Mouse (Mus musculus): ENCODE measurements around the gene Tti1. TPM values are rescaled to one million over a fixed set of nuclear protein-coding genes. Genes with fewer than 3 reads are reported as not detected.

The Tti1 gene
- total RNA-seq, 2 experiments from 2014 or later, result 16.0 to 17.2 TPM

- DNase-seq (ENCODE audit: extremely low spot score in 1 of 2, low spot score in 2 of 2), result peak in 1 of 2 experiments; percentile 44
These were observed 19.7 kb upstream of the Tti1 start for GRCm38 (mm10) chr2:158047903-158048302.

DNA sequence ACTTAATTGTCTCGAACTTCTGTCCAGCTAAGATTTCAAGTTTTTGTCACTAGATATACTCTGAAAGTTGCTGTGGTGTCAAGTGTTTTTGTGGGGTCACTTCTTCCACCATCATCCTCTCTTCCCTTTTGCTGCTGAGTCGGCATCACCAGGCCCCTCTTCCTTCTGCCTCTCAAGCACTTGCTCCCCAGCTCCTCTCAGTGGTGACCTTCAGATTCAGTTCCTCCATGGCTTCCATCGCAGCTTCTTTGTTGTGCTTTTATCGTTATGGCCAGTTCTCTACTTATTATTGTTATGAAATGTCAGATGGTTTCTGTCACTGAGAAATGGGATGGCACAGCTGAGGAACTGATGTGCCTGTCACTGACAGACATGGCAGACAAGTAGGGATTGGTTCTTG is 18.0 kb upstream of the Tti1 start:
- no peak for DNase-seq (ENCODE audit: extremely low spot score in 1 of 2, low spot score in 2 of 2)
- intact Hi-C loops (cut with DNase I), result no loop called here

More at GRCm38 (mm10) chr2:158047903-158048302, 19.7 kb upstream of the Tti1 start:
- intact Hi-C loops (cut with DNase I), result no loop called here

GRCm38 (mm10) chr2:158043504-158043903 is 15.3 kb upstream of the Tti1 start:
- intact Hi-C loops (cut with DNase I), result no loop called here
- DNase-seq (ENCODE audit: extremely low spot score in 1 of 2, low spot score in 2 of 2), result no peak

GRCm38 (mm10) chr2:158040396-158040795 is 12.2 kb upstream of the Tti1 start:
- DNase-seq (ENCODE audit: extremely low spot score in 1 of 2, low spot score in 2 of 2), result no peak
- intact Hi-C loops (cut with DNase I), result no loop called here

- DNase-seq (ENCODE audit: extremely low spot score in 1 of 2, low spot score in 2 of 2), result no peak
- intact Hi-C loops (cut with DNase I), result no loop called here
These were observed 11.4 kb upstream of the Tti1 start for GRCm38 (mm10) chr2:158039662-158040061.

- no peak for DNase-seq (ENCODE audit: extremely low spot score in 1 of 2, low spot score in 2 of 2)
- intact Hi-C loops (cut with DNase I), result no loop called here
These were observed 9.3 kb upstream of the Tti1 start for GRCm38 (mm10) chr2:158037571-158037970.

DNA sequence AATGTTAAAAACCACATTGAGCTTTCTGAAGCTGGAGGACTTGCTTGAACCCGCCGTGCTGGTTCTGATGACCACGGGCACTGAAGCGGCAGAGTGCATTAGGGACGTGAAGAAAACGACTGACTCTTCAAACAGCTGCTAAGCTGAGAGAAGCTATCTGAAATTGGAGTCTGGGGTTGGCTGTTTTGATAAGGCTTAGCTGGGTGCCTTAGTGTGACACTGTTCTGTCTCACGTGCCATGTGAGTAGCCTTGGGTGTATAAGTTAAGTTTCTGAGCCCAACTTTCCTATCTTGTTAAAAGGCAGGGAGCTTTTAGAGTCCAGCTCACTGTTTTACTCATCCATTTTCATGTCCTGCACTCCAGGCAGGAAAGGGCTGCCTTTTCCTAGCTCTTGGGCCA is 8.7 kb upstream of the Tti1 start:
- intact Hi-C loops (cut with DNase I), result no loop called here
- DNase-seq (ENCODE audit: extremely low spot score in 1 of 2, low spot score in 2 of 2), result no peak

DNA sequence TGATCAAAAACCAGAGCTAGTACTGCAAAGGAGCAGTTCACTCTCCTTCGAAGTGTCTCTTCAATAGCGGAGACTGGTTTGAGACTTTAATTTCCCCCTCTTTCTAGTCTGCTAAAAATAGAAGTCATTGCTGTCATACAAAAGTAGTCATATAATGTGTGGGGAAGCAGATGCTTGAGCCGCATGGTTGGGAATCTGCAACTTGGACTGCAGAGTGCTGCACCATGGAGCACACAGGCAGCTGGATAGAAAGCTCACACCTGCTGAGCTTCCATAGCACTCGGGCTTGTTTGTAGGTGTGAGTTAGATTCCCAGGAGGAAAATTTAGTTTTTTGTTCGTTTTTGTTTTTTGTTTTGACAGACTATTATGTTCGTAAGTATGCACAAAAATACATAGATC is 8.2 kb upstream of the Tti1 start:
- intact Hi-C loops (cut with DNase I), result no loop called here
- no peak for DNase-seq (ENCODE audit: extremely low spot score in 1 of 2, low spot score in 2 of 2)

DNA sequence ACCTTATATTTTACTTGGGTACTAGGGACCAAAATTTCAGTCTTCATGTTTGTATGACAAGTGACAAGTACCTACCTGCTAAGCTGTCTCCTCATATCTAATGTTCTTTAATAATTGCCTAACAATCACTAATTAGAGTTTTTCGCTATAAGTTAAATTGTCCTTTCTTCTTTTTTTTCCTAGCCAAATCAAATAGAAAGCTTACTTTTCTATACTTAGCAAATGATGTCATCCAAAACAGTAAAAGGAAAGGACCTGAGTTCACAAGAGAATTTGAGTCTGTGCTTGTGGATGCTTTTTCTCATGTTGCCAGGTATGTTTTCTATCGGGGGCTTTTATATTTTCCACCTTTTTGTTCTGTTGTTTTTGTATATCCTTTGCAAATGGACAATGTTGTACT is 7.6 kb upstream of the Tti1 start:
- intact Hi-C loops (cut with DNase I), result no loop called here
- DNase-seq (ENCODE audit: extremely low spot score in 1 of 2, low spot score in 2 of 2), result no peak

DNA sequence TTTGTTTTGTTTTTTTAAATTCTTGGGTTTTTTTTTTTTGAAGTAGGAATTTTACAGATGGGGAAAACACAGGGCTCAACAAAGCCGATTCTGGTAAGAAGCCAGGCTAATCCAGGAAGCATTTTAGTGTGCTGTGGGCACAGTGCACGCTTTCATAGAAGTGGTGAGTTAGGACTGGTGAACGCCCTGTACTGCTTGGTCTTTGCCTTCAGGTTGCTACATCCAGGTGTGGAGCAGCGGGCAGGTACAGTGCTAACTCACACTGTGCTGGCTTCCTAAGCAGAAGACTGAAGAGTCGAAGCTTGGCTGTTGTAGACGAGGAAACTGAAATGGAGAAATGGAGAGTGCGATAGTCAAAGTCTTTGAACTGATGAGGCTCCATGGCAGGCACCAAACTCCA is 1.8 kb upstream of the Tti1 start:
- no peak for DNase-seq (ENCODE audit: extremely low spot score in 1 of 2, low spot score in 2 of 2)
- intact Hi-C loops (cut with DNase I), result no loop called here

GRCm38 (mm10) chr2:158027855-158028353 is 329 bp downstream of the Tti1 start:
- no peak for DNase-seq (ENCODE audit: extremely low spot score in 1 of 2, low spot score in 2 of 2)
- intact Hi-C loops (cut with DNase I), result no loop called here

GRCm38 (mm10) chr2:158017330-158017729 is 10.9 kb downstream of the Tti1 start:
- intact Hi-C loops (cut with DNase I), result no loop called here
- DNase-seq (ENCODE audit: extremely low spot score in 1 of 2, low spot score in 2 of 2), result no peak

GRCm38 (mm10) chr2:158012608-158013007 is 15.6 kb downstream of the Tti1 start:
- no peak for DNase-seq (ENCODE audit: extremely low spot score in 1 of 2, low spot score in 2 of 2)
- intact Hi-C loops (cut with DNase I), result no loop called here

GRCm38 (mm10) chr2:158009373-158009772 is 18.9 kb downstream of the Tti1 start:
- intact Hi-C loops (cut with DNase I), result no loop called here
- no peak for DNase-seq (ENCODE audit: extremely low spot score in 1 of 2, low spot score in 2 of 2)

- intact Hi-C loops (cut with DNase I), result no loop called here
- DNase-seq (ENCODE audit: extremely low spot score in 1 of 2, low spot score in 2 of 2), result no peak
These were observed 22.6 kb downstream of the Tti1 start for GRCm38 (mm10) chr2:158005641-158006040.

DNA sequence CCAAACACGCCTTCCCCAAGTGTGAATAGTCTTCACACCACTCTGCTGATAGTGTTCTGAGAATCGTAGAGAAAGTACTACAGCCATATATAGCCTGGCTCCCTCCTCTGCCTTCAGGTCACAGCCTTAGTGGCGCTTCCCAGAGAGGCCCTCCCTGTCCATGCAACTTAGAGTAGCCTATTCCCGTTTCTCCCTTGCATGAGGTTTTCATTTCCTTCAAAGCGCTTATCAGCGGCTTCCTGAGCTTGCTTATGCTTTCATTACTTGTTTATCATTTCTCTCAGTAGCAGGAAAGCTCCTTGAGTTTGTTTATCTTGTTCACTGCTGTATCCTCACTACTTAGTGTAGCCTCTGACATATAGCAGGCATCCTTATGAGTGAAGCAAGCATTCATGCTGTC is 23.6 kb downstream of the Tti1 start:
- intact Hi-C loops (cut with DNase I), result no loop called here
- no peak for DNase-seq (ENCODE audit: extremely low spot score in 1 of 2, low spot score in 2 of 2)

GRCm38 (mm10) chr2:157998817-157999216 is 29.4 kb downstream of the Tti1 start:
- intact Hi-C loops (cut with DNase I), result no loop called here
- no peak for DNase-seq (ENCODE audit: extremely low spot score in 1 of 2, low spot score in 2 of 2)

DNA sequence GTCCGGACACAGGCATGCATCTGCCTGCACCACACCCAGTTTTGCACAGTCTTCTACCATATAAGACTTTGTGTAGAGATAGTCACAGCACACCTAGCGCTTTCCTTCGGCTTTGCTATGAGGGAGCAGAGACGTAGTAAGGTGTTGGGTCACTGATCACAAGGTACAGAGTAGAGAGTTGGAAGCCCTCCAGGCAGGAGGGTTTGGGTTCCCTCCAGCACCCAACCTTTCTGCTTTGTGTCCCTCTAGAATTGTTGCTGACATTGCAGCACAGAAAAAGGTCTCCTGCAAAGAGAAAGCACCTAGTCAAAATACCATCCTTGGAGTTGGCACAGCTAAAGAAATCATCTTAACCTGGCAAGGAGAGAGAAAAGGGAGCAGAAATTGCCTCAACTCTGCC is 35.7 kb downstream of the Tti1 start:
- intact Hi-C loops (cut with DNase I), result no loop called here

DNA sequence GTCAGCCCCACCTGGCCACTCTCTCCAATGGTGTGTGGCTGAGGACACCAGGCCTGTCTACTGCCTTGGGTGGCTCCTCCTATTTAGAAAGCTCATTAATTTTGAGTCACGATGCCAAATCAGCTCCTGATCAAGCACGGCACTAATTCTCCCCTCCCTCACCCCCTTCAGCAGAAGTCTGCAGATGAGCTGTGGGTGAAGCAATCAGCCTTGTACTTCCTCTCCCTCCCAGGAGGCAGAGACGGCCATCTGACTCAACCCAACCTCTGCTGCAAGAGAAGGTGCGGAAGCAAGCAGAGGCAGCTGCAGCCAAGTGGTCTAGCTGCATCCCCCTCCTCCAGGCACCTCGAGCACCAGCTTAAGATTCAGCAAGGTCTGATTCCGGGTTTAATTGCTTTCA is 37.2 kb downstream of the Tti1 start:
- no peak for DNase-seq (ENCODE audit: extremely low spot score in 1 of 2, low spot score in 2 of 2)
- intact Hi-C loops (cut with DNase I), result no loop called here

More for the DNA sequence above, 35.7 kb downstream of the Tti1 start:
- DNase-seq (ENCODE audit: extremely low spot score in 1 of 2, low spot score in 2 of 2), result no peak

DNA sequence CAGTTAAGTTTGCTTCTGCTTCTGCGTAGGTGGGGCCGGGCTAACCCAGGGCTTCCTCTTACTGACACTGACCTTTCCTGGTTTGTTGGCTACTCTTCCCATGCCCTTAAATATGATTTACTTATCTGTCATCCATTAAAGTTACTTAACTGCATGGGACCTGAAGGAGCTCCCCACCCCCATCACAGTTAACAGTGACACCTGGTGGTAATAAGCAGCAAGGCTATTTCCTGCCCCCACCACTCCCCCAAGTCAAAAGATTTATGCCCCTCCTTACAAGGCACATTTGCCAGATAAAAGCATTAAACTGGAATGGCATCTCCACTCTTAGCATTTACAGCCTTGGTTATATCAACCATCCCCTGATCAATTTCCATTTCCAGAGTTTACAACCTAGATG is 38.3 kb downstream of the Tti1 start:
- intact Hi-C loops (cut with DNase I), result no loop called here
- no peak for DNase-seq (ENCODE audit: extremely low spot score in 1 of 2, low spot score in 2 of 2)

- no peak for DNase-seq (ENCODE audit: extremely low spot score in 1 of 2, low spot score in 2 of 2)
- intact Hi-C loops (cut with DNase I), result no loop called here
These were observed 39.6 kb downstream of the Tti1 start for GRCm38 (mm10) chr2:157988416-157989190.

Measured in left cerebral cortex, postnatal 10 days (tissue).